Mouse (Mus musculus): ENCODE measurements around the gene Gemin4.
"Not testable (repeated sequence)": the region's sequence is repeated elsewhere in the genome, so short reads cannot be mapped to it uniquely, and the experiment has no call there.

DNA sequence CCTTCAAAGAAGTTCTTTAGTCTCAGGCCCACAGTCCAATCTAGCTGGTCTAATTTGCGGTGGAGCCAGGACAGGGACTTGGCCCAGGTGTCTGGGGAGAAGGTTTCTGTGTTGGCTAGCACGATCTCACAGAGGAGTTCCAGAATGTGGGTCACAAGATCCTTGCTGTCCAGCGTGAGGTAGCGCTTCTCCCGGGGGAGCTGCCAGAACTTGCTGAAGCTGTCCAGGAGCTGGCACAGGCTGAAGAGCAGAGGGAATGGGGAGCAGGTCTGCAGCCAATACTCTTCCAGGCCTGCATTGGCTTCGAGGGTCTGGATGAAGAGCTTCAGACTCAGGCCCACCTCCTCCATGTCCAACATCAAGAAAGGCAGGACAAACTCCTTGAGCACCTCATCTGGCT is 5.9 kb downstream of the Gemin4 start:
- TF ChIP-seq GATA1 (IDR thresholded peaks at IDR 0.05; ENCODE audit: borderline replicate concordance, low read length); FLI1 (IDR thresholded peaks at IDR 0.05; ENCODE audit: low read length): not testable (repeated sequence)
